Comparison of ENCODE assay signal across 10 mouse cellular contexts in the genomic region with DNA sequence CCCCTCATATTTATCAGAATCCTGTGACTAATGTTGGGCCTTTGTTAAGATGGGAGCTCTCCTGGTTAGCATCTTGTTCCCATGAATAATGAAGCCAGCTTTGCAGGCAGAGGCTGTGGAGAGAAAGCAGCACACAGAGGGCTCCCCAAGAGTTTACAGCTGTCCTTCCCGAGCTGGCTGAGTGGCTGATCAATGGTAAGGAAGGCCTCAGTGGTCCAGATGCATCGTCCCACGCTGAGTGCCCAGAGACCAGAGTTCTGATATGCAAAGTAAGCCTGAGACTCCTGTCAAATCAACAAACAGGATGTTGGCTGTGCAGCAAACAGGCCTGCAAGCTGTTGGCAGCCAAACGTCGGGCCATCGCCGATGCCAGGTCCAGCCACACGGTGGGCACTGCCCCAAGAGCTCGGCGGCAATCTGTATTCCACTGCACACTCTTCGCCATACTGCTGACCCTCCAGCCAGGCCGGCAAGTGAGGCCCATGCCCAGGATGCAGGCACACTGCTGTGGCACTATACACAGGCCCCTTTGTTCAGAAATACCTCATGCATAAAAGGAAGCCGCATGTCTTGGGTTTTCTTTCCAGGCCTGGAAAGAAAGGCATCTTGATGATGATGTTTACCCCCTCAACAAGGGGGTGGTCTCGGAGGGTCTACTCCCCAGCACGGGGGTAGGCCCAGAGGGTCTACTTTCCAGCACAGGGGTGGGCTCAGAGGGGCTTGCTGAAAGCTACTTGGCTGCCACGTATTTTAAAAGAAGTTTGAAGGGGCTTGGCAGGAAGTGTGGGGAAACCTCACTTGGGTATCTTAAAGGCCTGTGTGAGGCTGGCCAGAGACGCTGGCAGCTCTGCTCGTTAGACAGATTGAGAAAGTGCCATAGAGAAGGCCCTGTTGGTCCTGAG.
DNase-seq lines count a peak whose midpoint lies in the region; ATAC-seq lines count a peak whose summit lies in the region.
"Had no signal": no experiment of that assay in that cellular context is flagged by ENCODE, and none has a peak within 500 bp of the region (broad histone marks: within the 10 kb centered on the region; RNA-seq: fewer than 3 reads in every experiment).

No protein-coding gene starts in this region.

- H3K4me3 ChIP-seq in forebrain, embryonic 14.5 days (ENCODE audit: low read depth, low read length) = no peak overlapping the region
- H3K4me3 ChIP-seq in midbrain, embryonic 12.5 days = no peak overlapping the region
- no peak overlapping the region for H3K4me3 ChIP-seq in kidney, embryonic 14.5 days (ENCODE audit: low read length)
- H3K4me3 ChIP-seq: megakaryocyte, embryonic 14.5 days; stomach, embryonic 15.5 days had no signal

- WGBS in forebrain, embryonic 14.5 days = 27% methylated on average over 18 of the region's 18 CpGs
- 76% methylated on average over 18 of the region's 18 CpGs for WGBS in midbrain, embryonic 12.5 days
- 79% methylated on average over 18 of the region's 18 CpGs for WGBS in kidney, embryonic 14.5 days

- H3K36me3 ChIP-seq in forebrain, embryonic 14.5 days (ENCODE audit: control insufficient read depth, insufficient read depth, low read length) = no peaks in the 10 kb centered on the region
- no peaks in the 10 kb centered on the region for H3K36me3 ChIP-seq in midbrain, embryonic 12.5 days
- H3K36me3 ChIP-seq in kidney, embryonic 14.5 days (ENCODE audit: control insufficient read depth, insufficient read depth, low read length) = no peaks in the 10 kb centered on the region
- H3K36me3 ChIP-seq: stomach, embryonic 15.5 days had no signal

- ATAC-seq in forebrain, embryonic 14.5 days = peak; percentile 97
- peak; percentile 58; the same call in 1 of the 2 replicates for ATAC-seq in midbrain, embryonic 12.5 days (ENCODE audit: low FRiP score, low read depth)
- no peak for ATAC-seq in kidney, embryonic 14.5 days (ENCODE audit: low FRiP score, low TSS enrichment)

- peak; percentile 51 to 57 for DNase-seq in heart, postnatal 10 days
- no peak for DNase-seq in heart, adult 11 months
- DNase-seq in cerebellum, adult 11-12 months = peak; percentile 61
- peak; percentile 86 for DNase-seq in forebrain, embryonic 14.5 days (ENCODE audit: low spot score)
- no peak for DNase-seq in natural killer cell, adult 2 months (ENCODE audit: low spot score in 2 of 2)
- DNase-seq in spleen, postnatal 4 days (ENCODE audit: low spot score in 2 of 2) = no peak

- no peaks in the 10 kb centered on the region for H3K27me3 ChIP-seq in forebrain, embryonic 14.5 days (replicated peaks; ENCODE audit: control insufficient read depth, insufficient read depth, low read length)
- H3K27me3 ChIP-seq in midbrain, embryonic 12.5 days = no peaks in the 10 kb centered on the region
- H3K27me3 ChIP-seq in kidney, embryonic 14.5 days (ENCODE audit: control insufficient read depth, insufficient read depth, low read length) = no peaks in the 10 kb centered on the region
- H3K27me3 ChIP-seq: stomach, embryonic 15.5 days had no signal

- H3K9ac ChIP-seq in forebrain, embryonic 14.5 days (ENCODE audit: low read length) = no peak overlapping the region
- no peak overlapping the region for H3K9ac ChIP-seq in midbrain, embryonic 12.5 days (replicated peaks)
- H3K9ac ChIP-seq in kidney, embryonic 14.5 days (ENCODE audit: low read depth, low read length) = no peak overlapping the region
- H3K9ac ChIP-seq: stomach, embryonic 15.5 days had no signal

- H3K9me3 ChIP-seq in forebrain, embryonic 14.5 days (replicated peaks; ENCODE audit: control insufficient read depth, low read length) = no peaks in the 10 kb centered on the region
- H3K9me3 ChIP-seq in midbrain, embryonic 12.5 days = no peaks in the 10 kb centered on the region
- H3K9me3 ChIP-seq in kidney, embryonic 14.5 days (ENCODE audit: control insufficient read depth, low read length) = peaks cover 3% of the 10 kb centered on the region; the same call in 1 of the 2 replicates
- H3K9me3 ChIP-seq: stomach, embryonic 15.5 days had no signal

- intact Hi-C loops in heart, postnatal 10 days (cut with DNase I) = no loop called here

- peak overlapping the region; percentile 41 for H3K27ac ChIP-seq in forebrain, embryonic 14.5 days (ENCODE audit: low read depth, low read length)
- H3K27ac ChIP-seq in midbrain, embryonic 12.5 days (replicated peaks) = no peak overlapping the region
- H3K27ac ChIP-seq in kidney, embryonic 14.5 days (ENCODE audit: low read depth, low read length) = no peak overlapping the region
- H3K27ac ChIP-seq: stomach, embryonic 15.5 days had no signal

- no peak overlapping the region for H3K4me2 ChIP-seq in forebrain, embryonic 14.5 days (ENCODE audit: low read length)
- H3K4me2 ChIP-seq in midbrain, embryonic 12.5 days (replicated peaks) = no peak overlapping the region
- H3K4me2 ChIP-seq in kidney, embryonic 14.5 days (replicated peaks; ENCODE audit: low read depth, low read length) = no peak overlapping the region
- H3K4me2 ChIP-seq: stomach, embryonic 15.5 days had no signal

- no peaks in the 10 kb centered on the region for H3K4me1 ChIP-seq in forebrain, embryonic 14.5 days (ENCODE audit: control insufficient read depth, insufficient read depth, low read length)
- peaks cover 6% of the 10 kb centered on the region; the same call in 1 of the 2 replicates for H3K4me1 ChIP-seq in midbrain, embryonic 12.5 days
- no peaks in the 10 kb centered on the region for H3K4me1 ChIP-seq in kidney, embryonic 14.5 days (ENCODE audit: control insufficient read depth, insufficient read depth, low read length)
- H3K4me1 ChIP-seq: megakaryocyte, embryonic 14.5 days; stomach, embryonic 15.5 days had no signal

Comparison
In these comparisons a context has a peak if more than half of its experiments do, and no peak if none do; other contexts are left out.
1. DNase-seq: peak in heart, postnatal 10 days (2 of 2), cerebellum, adult 11-12 months (single experiment) and forebrain, embryonic 14.5 days (single experiment); none in heart, adult 11 months (single experiment), natural killer cell, adult 2 months (0 of 2) and spleen, postnatal 4 days (0 of 2).